Mouse (Mus musculus): ENCODE results near the gene Rec8.
A peak's percentile ranks its signal among the peaks of the same experiment; 100 is the strongest.

The Rec8 gene

DNA sequence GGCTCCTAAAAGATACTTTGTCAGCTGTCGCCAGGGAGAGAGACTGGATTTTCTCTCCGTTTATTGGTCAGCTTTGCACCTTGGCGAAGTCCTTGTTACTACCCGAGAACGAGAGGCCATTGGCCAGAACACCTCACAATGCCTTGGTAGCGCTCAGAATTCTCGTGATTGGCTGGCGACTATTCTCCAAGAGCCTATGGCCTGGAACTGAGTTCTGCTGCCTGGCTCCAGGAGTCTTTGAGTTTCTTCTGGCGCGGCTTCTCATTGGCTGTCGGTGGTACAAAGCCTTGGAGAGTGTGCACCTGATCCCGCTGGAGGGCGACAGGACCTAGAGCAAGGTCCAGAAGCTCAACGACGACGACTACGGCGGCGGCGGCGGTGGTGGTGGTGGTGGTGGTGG lies at the start of gene Rec8:
Gene Rec8 (plus strand): TSS at position 216 of the 400 bp plus-strand sequence.
- DNase-seq (ENCODE audit: low read depth, low spot score), result peak; percentile 63

DNA sequence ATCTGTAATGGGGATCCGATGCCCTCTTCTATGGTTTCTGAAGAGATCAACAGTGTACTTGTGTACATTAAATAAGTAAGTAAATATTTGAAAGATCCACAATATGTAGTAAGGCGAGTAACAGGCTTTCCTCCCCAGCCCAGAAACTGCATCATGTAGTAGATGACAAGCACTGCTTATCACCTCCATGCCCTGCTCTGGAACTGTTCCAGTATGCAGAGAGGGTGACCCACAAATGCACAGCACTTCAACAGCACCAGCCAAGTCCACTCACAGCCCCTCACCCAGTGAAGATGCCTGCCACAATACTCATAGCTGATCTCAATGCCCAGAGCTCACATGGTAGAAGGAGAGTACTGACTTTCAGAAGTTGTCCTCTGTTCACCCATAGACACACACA lies 47.2 kb upstream of the Rec8 start:
- no peak for DNase-seq (ENCODE audit: low read depth, low spot score)

DNA sequence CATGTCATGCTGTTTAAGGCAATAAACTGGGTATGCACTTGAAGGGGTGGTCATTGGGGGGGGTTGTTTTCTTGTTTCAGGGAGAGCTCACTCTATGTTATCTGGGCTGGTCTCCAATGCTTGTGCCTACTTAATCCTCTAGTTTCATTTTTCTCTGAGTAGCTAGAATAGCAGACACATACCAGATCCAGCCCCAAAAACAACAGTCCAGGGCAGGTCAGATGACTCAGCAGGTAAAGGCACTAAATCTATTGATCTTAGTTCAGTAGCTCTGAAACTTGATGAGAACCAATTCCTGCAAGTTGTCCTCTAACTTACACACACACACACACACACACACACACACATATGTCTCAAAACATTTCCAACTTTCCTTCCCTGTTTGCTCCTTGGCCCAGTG lies 46.1 kb upstream of the Rec8 start:
- DNase-seq (ENCODE audit: low read depth, low spot score), result no peak

DNA sequence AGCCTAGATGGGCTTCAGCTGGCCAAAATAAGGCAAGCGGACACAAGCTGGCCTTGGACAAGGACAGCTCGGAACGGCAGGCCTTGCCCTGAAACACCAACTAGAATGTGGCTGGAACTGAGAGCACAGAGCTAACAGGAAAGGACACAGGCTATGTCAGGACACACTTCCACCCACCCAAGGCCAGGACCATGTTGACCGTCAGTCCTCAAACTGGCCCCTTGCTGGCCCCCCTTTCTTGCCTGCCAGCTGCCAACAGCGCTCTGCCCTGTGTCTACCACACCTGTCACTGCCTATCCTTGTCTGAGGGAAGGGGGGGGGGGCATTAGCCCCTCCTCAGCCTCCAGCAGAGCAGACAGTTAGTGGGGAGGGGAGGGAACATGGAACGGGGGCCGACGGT lies 42.5 kb upstream of the Rec8 start, which contains the start of gene Fitm1:
Gene Fitm1 (plus strand): TSS at position 316 of the 400 bp plus-strand sequence.
- DNase-seq (ENCODE audit: low read depth, low spot score), result no peak

DNA sequence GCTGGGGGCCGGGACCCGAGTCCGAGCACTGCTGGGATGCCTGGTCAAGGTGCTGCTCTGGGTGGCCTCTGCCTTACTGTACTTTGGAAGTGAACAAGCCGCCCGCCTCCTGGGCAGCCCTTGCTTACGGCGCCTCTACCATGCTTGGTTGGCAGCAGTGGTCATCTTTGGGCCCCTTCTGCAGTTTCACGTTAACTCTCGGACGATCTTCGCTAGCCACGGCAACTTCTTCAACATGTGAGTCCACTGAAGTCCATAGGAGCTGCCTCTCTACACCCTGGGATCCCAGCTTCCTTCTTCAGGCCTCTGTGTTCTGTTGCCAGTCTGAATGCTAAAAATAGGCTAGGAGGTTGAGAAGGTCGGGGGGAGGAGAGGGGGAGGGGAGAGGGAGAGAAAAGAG lies 42.1 kb upstream of the Rec8 start:
- no peak for DNase-seq (ENCODE audit: low read depth, low spot score)

DNA sequence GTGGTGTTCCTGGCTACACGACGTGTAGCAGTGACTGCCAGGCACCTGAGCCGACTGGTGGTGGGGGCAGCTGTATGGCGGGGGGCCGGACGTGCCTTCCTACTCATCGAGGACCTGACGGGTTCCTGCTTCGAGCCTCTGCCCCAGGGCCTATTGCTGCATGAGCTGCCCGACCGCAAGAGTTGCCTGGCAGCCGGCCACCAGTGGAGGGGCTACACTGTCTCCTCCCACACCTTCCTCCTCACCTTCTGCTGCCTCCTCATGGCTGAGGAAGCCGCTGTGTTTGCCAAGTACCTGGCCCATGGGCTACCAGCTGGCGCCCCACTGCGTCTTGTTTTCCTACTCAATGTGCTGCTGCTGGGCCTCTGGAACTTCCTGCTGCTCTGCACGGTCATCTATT lies 41.5 kb upstream of the Rec8 start:
- DNase-seq (ENCODE audit: low read depth, low spot score), result no peak

DNA sequence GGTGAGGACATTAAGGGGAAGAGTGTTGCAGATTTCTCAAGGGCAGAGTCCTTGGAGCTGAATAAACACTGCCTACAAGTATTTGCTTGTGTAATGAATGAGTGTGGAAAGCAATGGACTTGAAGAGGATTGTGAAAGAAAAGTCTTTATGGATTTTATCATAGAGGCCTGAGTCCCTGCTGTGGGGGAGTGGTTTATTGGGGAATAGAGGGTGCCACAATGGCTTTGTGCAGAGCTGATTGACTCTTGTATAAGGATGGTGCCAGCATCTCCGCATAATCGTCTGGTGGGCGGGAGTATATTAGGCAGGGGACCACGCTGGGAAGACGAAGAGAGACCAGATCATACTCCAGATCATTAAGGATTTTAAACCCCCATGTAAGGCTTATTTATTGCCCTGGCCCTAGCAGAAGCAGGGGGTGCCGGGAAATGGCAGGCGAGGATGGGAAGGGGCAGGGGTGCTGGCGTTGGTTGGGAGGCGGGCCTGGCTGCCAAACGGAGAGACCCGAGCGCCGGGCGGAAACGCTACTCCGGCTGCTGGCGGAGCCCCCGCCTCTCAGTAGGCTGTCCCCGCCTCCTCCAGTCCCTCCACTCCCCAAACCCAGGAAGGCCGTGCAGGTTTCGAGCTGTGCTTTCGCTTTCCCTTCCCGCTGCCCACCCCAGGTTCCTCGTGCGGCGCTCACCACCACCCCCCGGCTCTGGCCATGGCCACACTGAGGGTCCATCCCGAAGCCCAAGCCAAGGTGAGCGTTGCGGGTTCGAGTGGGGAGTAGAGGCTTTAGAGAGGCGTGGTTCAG lies 39.8 kb upstream of the Rec8 start, which contains the start of gene Psme1:
Gene Psme1 (plus strand): TSS at position 253 of the 797 bp plus-strand sequence.
- peak; percentile 90 for DNase-seq (ENCODE audit: low read depth, low spot score)

DNA sequence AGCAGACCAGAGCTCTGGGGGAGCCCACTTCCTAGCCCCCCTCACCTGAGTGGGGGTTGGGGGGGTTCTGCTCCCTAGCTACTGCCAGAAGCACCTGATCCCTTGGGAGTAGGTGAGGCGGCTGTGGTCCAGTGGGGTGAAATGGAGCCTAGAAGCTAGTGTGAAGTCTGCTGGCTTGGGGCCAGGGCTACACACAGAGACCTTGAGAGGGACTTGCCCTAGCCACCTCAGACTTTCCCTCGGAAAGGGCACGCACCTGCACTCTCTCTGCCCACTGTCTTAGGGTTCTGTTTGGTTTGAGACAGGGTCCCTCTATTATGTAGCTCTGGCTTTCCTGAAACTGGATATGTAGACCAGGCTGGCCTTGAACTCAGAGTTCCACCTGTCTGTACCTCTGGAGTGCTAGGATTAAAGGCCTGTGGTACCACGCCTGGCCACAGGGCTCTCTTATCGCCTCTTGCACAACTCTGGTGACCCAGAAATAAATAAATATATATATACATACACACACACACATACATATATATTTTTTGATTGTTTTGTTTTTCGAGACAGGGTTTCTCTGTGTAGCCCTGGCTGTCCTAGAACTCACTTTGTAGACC lies 39.1 kb upstream of the Rec8 start:
- DNase-seq (ENCODE audit: low read depth, low spot score), result peak; percentile 66

DNA sequence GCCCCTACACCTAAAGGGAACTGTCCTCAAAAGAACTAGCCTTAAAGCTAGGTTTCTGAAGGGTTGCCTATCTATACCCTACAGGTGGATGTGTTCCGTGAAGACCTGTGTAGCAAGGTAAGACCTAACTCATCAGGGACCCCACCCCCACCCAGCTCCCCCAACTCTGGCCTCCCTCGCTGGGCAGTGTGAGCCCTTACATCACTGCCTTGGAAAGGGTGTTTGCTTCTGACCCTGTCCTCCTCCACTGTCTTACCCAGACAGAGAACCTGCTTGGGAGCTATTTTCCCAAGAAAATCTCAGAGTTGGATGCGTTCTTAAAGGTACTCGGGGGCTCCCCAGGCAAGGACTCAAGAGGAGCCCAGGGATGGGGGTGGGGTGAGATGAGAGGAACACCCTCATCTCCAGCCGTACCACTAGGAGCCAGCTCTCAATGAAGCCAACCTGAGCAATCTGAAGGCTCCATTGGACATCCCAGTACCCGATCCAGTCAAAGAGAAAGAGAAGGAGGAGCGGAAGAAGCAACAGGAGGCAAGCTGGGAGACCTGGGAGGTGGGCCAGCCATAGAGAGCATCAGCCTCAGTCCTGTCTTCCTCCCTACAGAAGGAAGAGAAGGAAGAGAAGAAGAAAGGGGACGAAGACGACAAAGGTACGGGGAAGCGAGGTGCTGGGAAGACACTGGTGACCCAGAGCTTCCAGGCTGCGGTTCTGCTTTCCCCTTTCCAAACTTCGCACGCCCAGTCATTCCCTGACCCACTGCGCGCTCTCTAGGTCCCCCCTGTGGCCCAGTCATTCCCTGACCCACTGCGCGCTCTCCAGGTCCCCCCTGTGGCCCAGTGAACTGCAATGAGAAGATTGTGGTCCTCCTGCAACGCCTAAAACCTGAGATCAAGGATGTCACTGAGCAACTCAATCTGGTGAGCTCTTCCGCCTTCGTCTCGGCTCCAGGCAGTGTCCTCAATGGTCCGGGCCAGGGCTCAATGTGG lies 38.0 kb upstream of the Rec8 start:
- no peak for DNase-seq (ENCODE audit: low read depth, low spot score)

DNA sequence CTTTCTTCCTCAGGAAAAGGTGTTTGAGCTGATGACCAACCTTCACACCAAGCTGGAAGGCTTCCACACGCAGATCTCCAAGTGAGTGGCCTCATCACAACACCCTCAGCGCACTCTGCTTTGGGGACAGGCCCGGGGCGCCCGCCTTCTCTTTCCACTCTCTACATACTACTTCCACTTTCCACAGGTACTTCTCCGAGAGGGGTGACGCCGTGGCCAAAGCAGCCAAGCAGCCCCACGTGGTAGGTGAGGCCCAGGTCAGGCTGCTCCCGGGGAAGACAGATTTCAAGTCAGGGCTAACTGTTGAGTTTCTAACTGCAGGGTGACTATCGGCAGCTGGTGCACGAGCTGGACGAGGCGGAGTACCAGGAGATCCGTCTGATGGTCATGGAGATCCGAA lies 37.1 kb upstream of the Rec8 start:
- DNase-seq (ENCODE audit: low read depth, low spot score), result no peak

DNA sequence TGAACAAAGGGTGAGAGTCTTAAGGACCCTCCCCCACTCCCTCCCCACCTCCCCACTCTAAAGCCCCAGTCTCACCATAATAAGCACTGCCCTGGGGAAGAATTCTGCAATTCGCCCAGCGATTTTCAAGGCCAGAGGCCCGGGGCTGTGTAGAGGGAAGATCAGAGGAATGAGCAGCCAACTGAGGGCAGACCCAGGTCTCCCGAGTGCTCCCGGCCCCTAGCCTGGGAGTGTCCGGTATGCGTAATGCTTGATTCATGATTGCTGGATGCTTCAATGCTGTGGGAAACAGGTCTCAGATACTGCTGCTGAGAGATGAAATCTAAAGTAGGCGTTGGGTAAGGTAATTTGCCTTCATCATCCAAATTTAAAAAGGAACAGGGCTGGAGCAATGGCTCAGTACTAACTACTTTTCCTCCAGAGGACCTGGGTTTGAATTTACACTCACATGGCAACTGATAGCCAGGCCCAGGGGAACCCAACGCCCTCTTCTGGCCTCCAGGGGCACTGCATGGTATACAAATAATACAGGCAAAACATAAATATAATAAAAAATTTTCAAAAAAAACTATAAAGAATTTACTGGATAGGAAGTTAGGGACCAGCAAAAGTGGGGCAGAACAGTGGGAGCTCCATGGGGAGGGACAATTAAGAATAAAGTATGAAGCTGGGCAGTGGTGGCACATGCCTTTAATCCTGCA lies 35.7 kb upstream of the Rec8 start:
- DNase-seq (ENCODE audit: low read depth, low spot score), result no peak

DNA sequence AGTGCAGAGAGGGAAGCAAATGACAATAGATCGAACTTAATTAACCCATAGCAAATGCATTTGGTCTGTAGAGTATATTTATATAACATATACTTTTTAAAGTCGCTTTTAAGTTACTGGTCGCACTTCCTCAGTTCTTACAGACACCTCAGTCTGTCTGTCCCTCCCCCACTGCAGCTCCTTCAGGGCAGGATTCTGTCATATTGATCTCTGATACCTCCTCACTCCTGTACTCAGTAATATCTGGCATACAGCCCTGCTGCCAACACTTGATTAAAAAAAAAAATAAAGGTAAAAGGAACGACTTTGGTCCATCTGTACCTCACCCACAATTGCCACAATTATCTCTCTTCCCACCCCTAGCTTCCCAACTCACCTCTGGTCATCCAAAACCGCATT lies 33.5 kb upstream of the Rec8 start:
- no peak for DNase-seq (ENCODE audit: low read depth, low spot score)

DNA sequence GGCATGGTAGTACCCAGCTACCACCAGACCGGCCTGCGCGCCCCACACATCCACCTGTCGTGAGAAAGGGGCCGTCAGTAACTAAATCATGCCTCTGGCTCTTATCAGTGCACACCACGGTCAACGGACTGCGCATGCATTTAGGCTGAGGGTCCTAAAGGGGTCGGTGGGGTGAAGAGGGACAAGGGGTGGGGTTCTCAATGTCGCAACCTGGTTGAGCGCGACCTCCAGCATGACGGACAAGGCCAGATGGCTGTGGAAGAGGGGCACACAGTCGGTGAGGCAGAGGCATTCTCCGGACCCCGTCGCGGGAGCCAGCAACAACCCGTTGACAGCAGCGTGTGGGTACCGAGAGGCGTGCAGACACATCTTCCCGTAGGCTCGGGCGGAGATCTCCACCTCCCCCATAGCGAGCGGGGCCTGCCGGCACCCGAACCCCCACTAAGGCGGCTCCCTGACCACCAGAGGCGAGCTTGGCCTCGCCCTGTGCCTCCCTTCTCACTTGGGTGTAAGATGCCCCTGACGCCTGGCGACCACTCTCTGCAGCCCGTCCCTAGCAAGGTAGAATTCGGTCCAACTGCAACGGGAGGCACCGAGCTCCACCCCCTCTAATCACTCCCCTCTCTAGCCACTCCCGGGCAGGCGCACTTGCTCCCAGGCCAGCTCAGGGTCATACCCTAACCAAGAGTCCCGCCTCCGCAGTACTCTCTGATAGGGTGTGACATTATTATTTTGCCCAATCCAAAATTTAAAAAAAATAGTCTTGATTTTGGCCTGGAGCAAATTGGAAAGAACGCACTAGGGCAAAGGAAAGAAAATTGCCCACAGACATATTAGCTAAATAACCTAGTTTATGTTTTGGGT lies 32.9 kb upstream of the Rec8 start, which contains the start of gene Emc9:
Gene Emc9 (minus strand): TSS at position 601 of the 864 bp plus-strand sequence.
- peak; percentile 86 for DNase-seq (ENCODE audit: low read depth, low spot score)

DNA sequence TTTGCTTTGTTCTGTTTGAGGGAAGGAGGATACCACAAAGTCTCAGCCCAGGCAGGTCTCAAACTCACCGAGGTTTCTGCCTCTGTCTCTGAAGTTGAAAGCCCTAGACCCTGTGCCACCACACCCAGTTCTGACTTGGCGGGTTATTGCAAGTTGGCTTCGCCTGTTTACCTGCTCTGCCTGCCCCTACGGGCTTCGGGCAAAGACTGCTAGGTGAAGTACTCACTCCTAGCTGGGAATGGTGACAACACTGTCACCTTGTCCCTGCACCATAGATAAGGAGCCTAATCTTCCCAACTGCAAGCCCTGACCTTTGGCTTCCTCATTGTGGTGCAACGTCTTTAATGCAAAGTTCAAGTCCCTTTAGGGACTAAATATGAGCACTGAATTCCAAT lies 32.3 kb upstream of the Rec8 start:
- DNase-seq (ENCODE audit: low read depth, low spot score), result peak; percentile 73

DNA sequence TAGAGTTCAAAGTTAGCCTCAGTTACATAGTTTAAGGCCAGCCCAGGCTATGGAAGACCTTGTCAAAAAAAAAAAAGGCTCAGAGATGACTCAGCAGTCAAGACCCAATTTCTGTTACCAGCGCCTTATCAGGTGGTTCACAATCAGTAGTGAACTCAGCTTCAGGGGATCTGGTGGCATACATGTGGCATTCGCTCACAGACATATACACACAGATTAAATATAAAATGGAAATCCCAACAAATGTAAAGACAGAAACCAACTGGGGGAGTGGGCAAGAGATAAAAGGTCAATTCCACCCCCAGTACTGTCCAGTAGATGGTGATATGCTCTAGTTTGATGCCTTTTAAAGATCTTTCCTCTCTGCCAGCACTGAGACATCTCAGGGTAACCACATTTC lies 31.7 kb upstream of the Rec8 start:
- DNase-seq (ENCODE audit: low read depth, low spot score), result peak; percentile 50

DNA sequence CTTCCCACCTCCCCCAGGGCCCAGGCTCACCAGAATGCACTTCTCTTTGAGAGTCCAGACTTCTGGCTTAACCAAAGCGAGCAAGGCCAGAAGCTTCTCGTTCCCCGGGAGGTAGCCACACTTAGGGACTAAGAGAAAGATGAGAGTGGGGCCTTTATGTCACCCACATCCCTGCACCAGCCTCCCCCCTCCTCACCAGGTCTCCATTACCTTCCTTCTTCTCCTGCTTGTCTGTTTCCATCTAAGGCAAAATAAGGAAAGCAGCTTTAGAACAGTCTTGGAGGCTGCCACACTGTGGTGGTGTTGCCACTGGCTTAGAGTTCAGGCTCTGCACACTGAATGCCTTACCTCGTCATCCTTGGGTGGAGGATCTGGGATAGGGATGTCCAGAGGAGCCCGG lies 28.6 kb upstream of the Rec8 start:
- no peak for DNase-seq (ENCODE audit: low read depth, low spot score)

DNA sequence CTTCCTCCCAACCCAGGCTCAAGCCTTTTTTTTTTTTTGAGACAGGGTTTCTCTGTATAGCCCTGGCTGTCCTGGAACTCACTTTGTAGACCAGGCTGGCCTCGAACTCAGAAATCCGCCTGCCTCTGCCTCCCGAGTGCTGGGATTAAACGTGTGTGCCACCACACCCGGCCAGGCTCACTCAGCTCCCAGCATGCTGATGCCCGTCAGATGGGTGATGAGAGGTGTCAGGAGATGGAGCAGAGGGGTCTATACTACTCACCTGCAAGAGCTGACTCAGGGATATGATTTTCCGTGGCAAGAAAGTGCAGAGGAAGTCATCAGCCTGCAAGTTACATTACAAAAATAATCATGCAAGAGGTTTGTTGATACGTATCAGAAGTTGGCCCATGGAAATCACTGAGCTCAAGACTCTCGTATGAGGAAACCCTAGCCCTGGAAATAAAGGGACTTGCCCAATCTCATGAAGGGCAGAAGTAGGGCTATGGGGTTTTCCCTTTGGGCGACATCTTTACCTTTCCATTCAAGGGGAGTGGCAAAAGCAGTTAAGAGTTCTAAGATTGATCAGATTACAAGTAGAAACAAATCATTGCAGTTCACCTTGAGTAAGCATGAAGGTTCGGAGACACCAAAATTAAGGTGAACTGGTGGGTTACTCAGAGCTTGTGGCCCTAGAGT lies 27.9 kb upstream of the Rec8 start:
- peak; percentile 87 for DNase-seq (ENCODE audit: low read depth, low spot score)

DNA sequence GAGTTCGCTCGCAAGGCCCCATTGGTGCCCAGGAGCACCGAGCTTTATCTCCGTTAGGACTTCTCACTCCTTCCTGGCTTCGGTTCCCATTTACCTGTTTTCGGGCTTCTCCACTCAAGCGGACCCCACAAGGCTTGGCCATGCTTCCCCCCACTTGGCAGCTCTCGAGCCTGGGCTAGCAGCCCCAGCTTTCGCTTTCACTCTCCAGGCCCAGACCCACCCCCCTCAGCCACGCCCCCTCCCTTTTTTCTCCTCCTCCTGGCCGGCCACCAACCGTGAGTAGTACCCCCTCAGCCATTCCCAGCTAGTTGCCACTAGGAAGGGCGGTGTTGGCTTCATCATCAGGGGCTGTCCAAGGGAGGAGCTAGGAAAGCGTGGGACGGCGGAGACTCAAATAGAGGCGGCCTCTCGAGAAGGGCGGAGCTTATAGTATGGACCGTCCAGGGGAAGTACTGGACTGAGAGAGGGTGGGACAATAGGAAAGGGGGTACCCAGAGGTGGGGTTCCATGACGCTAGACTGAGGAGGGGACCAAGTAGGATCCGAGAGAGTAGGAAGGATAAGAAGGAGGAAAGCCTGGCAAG lies 27.0 kb upstream of the Rec8 start, which contains the start of gene Psme2:
Gene Psme2 (minus strand): TSS at position 366 of the 583 bp plus-strand sequence.
- DNase-seq (ENCODE audit: low read depth, low spot score), result peak; percentile 95

DNA sequence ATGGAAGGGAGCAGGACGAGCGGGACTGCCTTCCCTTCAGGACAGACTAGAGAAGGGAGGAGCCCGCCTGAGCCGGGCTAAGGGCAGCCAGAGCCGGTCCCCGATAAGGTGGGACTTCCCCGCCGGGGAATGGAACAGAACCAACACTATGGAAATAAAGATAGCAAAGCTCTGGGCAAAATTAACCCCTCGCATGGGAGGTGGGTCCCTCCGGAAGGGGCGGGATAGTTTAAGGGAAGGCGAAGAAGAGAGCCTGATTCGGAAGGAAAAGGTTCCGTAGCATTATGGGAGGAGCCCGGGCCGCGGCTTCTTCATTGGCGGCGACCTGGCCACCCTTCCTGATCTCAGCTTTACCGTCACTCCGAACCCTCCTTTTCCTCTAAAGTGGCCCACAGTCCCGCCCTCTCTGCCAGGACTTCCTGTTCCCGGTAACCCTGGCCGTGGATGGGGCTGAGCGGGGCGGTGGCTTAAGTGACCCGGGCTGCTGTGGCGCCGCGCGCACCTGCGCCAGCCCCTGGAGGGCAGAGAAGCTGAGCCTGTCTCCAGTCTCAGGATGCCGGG lies 26.4 kb upstream of the Rec8 start, which contains the start of gene Rnf31:
Gene Rnf31 (plus strand): TSS at position 378 of the 561 bp plus-strand sequence.
- peak; percentile 95 for DNase-seq (ENCODE audit: low read depth, low spot score)

Data from CD4-positive helper T cell, adult 2 months (primary cell).